Mouse (Mus musculus) midbrain, postnatal 0 days (tissue): ENCODE data around the gene Spaca3. TPM values are rescaled to one million over a fixed set of nuclear protein-coding genes. Genes with fewer than 3 reads are reported as not detected.

Experiments
- ATAC-seq: fragments of 200-750 bp; cut with Nextera tagmentation; 2 replicates; pipeline ENCODE4 v1.8.0; 2017; ENCODE audit warnings: moderate number of reproducible peaks, mild to moderate bottlenecking, moderate TSS enrichment, moderate library complexity; ENCODE audit not compliant: low FRiP score
- DNase-seq: peaks from one replicate; pipeline ENCODE4 v3.0.0-alpha.2; 2015; ENCODE audit warnings: low spot score
- H3K27ac ChIP-seq: fragments of 300-500 bp; sonication (generic); 2 replicates; pipeline ENCODE4 v1.5.1; 2014; ENCODE audit warnings: low read depth, mild to moderate bottlenecking, low read length, mixed read lengths
- H3K27me3 ChIP-seq: fragments of 300-500 bp; sonication (generic); 2 replicates; pipeline ENCODE4 v1.6.1; 2014; ENCODE audit warnings: low read length, control low read depth, mixed read lengths; ENCODE audit not compliant: insufficient read depth
- H3K36me3 ChIP-seq: fragments of 300-500 bp; sonication (generic); 2 replicates; pipeline ENCODE4 v1.6.1; 2014; ENCODE audit warnings: low read length, control low read depth, mixed read lengths; ENCODE audit not compliant: insufficient read depth
- H3K4me1 ChIP-seq: fragments of 300-500 bp; sonication (generic); 2 replicates; pipeline ENCODE4 v1.6.1; 2014; ENCODE audit warnings: mild to moderate bottlenecking, control low read depth, antibody characterized with exemption, low read length, mixed read lengths; ENCODE audit not compliant: insufficient read depth
- H3K4me2 ChIP-seq: fragments of 300-500 bp; sonication (generic); 2 replicates; pipeline ENCODE4 v1.6.1; 2014; ENCODE audit warnings: low read depth, mild to moderate bottlenecking, low read length, mixed read lengths; ENCODE audit not compliant: poor library complexity, severe bottlenecking
- H3K4me3 ChIP-seq: fragments of 300-500 bp; sonication (generic); 2 replicates; pipeline ENCODE4 v1.5.1; 2014; ENCODE audit warnings: low read depth, mild to moderate bottlenecking, low read length, moderate library complexity
- H3K9ac ChIP-seq: fragments of 300-500 bp; sonication (generic); replicated peaks from 2 replicates; pipeline ENCODE4 v1.6.1; 2014; ENCODE audit warnings: mild to moderate bottlenecking, low read length, moderate library complexity, mixed read lengths; ENCODE audit not compliant: poor library complexity, severe bottlenecking
- H3K9me3 ChIP-seq: fragments of 300-500 bp; sonication (generic); 2 replicates; pipeline ENCODE4 v1.6.1; 2016; ENCODE audit warnings: low read length, control low read depth
- CTCF ChIP-seq: IDR thresholded peaks from 2 replicates; pipeline ENCODE4 v1.5.1; 2016; ENCODE audit warnings: antibody characterized with exemption, mild to moderate bottlenecking
- WGBS: fragments of 180-500 bp; shearing (Covaris S2); extraction: QIAGEN DNeasy Blood & Tissue Kit; methylation state at CpG from one replicate; pipeline ENCODE4 v1.1.7; 2014; 5-methylcytosine and 5-hydroxymethylcytosine counted together
- polyA plus RNA-seq: library from polyadenylated mRNA; unstranded; fragments of >200 nt; fragmentation: Nextera tagmentation; extraction: Ambion mirVana; gene quantifications from 2 replicates; pipeline ENCODE4 v1.2.1, GENCODE M21; 2015
- total RNA-seq: library from RNA; depleted of rRNA; stranded (reverse); fragments of >200 nt; gene quantifications from 2 replicates; pipeline ENCODE4 v1.2.3, GENCODE M21; 2014

Gene Spaca3
- total and polyA plus RNA-seq, 2 experiments from 2014 or later: not detected

- Histone ChIP-seq H3K27me3 (no peaks in the 10 kb centered on the region), H3K9me3 (no peaks in the 10 kb centered on the region), H3K4me1 (0 out of 2 replicates have a peak, but pooled peaks cover 4% of the 10 kb centered on the region), H3K36me3 (no peaks in the 10 kb centered on the region), H3K4me2 (no peak overlapping the region), H3K9ac (no peak overlapping the region), H3K27ac (no peak overlapping the region), H3K4me3 (no peak overlapping the region)
- DNase-seq (peak; percentile 87), ATAC-seq (no peak)
- TF ChIP-seq CTCF: peak; percentile 96
- WGBS: 51% methylated on average over 11 of the region's 11 CpGs
Measured at GRCm38 (mm10) chr11:80818060-80818697, 40.0 kb upstream of the Spaca3 start.

GRCm38 (mm10) chr11:80820085-80820484 lies 38.1 kb upstream of the Spaca3 start:
- H3K27ac ChIP-seq: no peak overlapping the region
- WGBS: 90% methylated on average over 3 of the region's 3 CpGs
- H3K4me2 ChIP-seq: no peak overlapping the region
- ATAC-seq: no peak
- no peaks in the 10 kb centered on the region for H3K36me3 ChIP-seq
- H3K9me3 ChIP-seq: no peaks in the 10 kb centered on the region
- no peak overlapping the region for H3K4me3 ChIP-seq
- TF ChIP-seq CTCF: no peak
- no peak overlapping the region for H3K9ac ChIP-seq
- DNase-seq: no peak
- 0 out of 2 replicates have a peak, but pooled peaks cover 4% of the 10 kb centered on the region for H3K4me1 ChIP-seq
- H3K27me3 ChIP-seq: no peaks in the 10 kb centered on the region

DNA sequence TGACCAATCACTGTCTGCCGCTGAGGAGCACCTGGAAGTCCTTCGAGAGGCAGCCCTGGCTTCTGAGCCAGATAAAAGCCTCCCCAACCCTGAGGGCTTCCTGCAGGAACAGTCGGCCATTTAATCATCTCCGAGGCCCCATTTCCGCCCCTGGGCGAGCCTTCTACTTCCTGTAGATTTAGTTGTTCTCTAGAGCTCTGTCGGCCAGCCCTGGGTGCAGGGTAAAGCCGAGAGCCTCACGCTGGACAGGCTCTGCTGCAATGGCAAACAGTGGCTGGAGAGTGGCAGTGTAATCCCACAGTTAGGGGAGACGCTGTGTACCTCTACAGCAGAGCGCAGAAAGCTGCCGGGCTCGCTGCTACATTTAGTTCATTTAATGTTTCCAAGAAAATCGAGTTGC lies 36.9 kb upstream of the Spaca3 start:
- DNase-seq (peak; percentile 70), ATAC-seq (no peak)
- 50% methylated on average over 14 of the region's 14 CpGs for WGBS
- Histone ChIP-seq H3K36me3 (no peaks in the 10 kb centered on the region), H3K4me1 (0 out of 2 replicates have a peak, but pooled peaks cover 4% of the 10 kb centered on the region), H3K9me3 (no peaks in the 10 kb centered on the region), H3K9ac (no peak overlapping the region), H3K27ac (no peak overlapping the region), H3K27me3 (no peaks in the 10 kb centered on the region), H3K4me2 (peak overlapping the region; percentile 15; the same call in 1 of the 2 replicates), H3K4me3 (no peak overlapping the region)
- TF ChIP-seq CTCF: peak; percentile 75

DNA sequence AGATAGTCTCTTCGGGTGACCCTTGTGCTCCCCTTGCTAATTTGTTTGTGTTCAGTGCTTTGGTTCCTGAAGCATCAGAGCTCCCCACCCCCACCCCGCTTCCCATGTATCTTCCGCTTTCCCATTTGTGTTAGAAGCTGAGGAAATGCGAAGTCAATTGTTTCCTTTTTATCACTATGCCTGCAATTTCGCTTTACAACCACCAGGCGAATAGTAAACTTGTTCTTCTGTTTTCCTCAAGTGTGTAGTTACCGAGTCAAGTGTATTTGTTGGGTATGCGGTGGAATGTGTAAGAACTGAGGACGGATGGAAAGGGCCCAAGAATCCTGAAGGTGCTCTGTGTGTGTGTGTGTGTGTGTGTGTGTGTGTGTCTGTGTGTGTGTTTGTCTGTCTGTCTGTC lies 36.4 kb upstream of the Spaca3 start:
- Histone ChIP-seq H3K36me3 (no peaks in the 10 kb centered on the region), H3K4me1 (0 out of 2 replicates have a peak, but pooled peaks cover 4% of the 10 kb centered on the region), H3K4me2 (no peak overlapping the region), H3K9ac (no peak overlapping the region), H3K27me3 (no peaks in the 10 kb centered on the region), H3K9me3 (no peaks in the 10 kb centered on the region), H3K4me3 (no peak overlapping the region), H3K27ac (no peak overlapping the region)
- ATAC-seq (no peak), DNase-seq (no peak)
- WGBS: 91% methylated on average over 9 of the region's 9 CpGs
- TF ChIP-seq CTCF: peak; percentile 50

GRCm38 (mm10) chr11:80835395-80835794 lies 22.8 kb upstream of the Spaca3 start:
- ATAC-seq (no peak), DNase-seq (no peak)
- WGBS: 75% methylated on average over 2 of the region's 2 CpGs
- no peak overlapping the region for H3K4me2 ChIP-seq
- TF ChIP-seq CTCF: no peak
- H3K9me3 ChIP-seq: no peaks in the 10 kb centered on the region
- no peaks in the 10 kb centered on the region for H3K4me1 ChIP-seq
- no peak overlapping the region for H3K4me3 ChIP-seq
- H3K9ac ChIP-seq: no peak overlapping the region
- H3K27ac ChIP-seq: no peak overlapping the region
- no peaks in the 10 kb centered on the region for H3K27me3 ChIP-seq
- no peaks in the 10 kb centered on the region for H3K36me3 ChIP-seq

- H3K27me3 ChIP-seq: no peaks in the 10 kb centered on the region
- no peak overlapping the region for H3K4me3 ChIP-seq
- H3K27ac ChIP-seq: no peak overlapping the region
- H3K4me1 ChIP-seq: no peaks in the 10 kb centered on the region
- TF ChIP-seq CTCF: no peak
- no peak overlapping the region for H3K9ac ChIP-seq
- no peak overlapping the region for H3K4me2 ChIP-seq
- ATAC-seq (no peak), DNase-seq (no peak)
- H3K36me3 ChIP-seq: no peaks in the 10 kb centered on the region
- WGBS: 80% methylated on average over 4 of the region's 4 CpGs
- H3K9me3 ChIP-seq: no peaks in the 10 kb centered on the region
Measured at GRCm38 (mm10) chr11:80835841-80836240, 22.3 kb upstream of the Spaca3 start.
